Mouse (Mus musculus) frontal cortex, adult 2 months (tissue): ENCODE results near the gene Gstp3. TPM values are rescaled to one million over a fixed set of nuclear protein-coding genes. Genes with fewer than 3 reads are reported as not detected.
"Not testable (repeated sequence)": the region's sequence is repeated elsewhere in the genome, so short reads cannot be mapped to it uniquely, and the experiment has no call there.

ENCODE experiments used
- DNase-seq, 2 experiments: peaks; one replicate each; pipeline ENCODE4 v3.0.0; 2022; ENCODE audit warnings: low spot score in 1 of 2; ENCODE audit errors: extremely low spot score in 1 of 2
- polyA plus RNA-seq: library from polyadenylated mRNA; depleted of rRNA; stranded (reverse); fragments of >200 nt; gene quantifications from 2 replicates; pipeline ENCODE4 v1.2.3, GENCODE M21; 2012

Gstp3 gene
- polyA plus RNA-seq, 1 experiment: not detected

DNA sequence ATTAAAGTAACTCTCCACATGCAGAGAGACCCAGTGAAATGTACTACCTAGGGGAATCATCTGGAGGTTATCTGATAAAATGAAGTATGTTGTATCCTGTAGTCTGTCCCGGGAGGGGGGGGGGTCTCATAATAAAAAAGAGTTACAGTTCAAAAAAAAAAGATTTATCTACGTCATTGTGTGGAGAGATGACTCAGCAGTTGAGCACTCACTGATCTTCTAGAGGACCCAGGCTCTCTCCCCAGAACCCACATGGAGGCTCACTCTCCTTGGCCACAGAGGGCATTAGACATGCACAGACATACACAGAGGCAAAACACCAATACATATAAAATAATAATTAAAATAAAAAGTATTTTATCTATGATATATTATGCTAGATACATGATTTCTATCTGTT is 32.0 kb upstream of the Gstp3 start:
- DNase-seq: no peak

DNA sequence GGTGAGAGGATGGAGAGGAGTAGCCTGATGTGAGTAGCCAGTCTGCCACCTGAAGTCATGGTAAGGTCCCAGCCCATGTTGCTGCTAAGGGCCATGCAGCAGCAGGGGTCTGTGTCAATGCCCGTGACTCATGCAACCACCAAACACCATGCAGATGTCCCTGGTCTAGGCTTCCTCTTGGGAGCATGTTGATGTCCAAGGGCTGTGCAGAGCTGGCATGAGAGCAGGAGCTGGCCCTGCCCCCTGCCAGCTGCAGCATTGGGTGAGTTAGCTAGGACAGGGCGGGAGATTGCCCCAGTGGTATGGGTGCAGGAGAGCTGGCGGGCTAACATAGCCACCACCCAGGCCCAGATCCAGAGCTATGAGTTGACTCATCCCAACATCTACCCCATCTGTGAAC is 31.1 kb upstream of the Gstp3 start:
- DNase-seq: no peak

DNA sequence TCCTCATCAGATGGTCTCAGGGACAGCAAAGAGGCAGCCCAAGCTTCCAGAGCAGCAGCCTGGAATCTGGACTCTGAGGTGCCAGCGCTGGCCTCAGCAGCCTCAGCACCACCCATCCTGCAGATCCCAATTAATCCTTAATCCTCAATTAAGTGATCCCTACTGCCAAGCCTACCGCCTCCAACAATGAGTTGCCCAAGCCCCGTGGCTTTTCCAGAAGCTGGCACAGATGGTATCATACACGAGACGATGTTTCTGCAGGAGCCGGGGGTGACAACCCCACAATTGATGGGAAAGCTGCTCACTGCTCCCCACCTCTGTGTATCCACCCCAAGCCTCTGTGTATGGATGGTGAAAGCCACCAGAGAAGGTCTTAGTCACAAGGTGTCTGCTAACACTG is 29.8 kb upstream of the Gstp3 start:
- DNase-seq: no peak

- no peak for DNase-seq
Observed at GRCm38 (mm10) chr19:4088146-4088545, 28.8 kb upstream of the Gstp3 start.

DNA sequence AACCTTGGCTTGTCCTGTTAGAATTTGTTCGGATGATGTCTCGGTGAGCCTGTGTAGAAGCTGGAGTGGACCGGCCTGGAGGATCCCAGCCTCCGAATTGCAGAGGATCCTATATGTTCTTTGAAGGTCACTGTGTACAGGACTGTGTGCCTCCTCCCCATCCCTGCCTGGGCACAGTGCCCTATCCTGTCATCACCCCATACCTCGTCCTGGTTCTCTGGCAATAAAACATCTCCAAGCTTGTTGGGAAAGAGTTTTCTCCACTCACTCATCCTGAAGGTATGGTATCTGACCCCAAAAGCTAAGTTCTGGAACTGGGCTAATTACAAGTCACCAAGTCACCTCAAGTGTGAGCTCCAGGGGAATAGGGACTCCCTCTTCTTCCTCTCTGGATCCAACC is 27.7 kb upstream of the Gstp3 start:
- DNase-seq: no peak

DNA sequence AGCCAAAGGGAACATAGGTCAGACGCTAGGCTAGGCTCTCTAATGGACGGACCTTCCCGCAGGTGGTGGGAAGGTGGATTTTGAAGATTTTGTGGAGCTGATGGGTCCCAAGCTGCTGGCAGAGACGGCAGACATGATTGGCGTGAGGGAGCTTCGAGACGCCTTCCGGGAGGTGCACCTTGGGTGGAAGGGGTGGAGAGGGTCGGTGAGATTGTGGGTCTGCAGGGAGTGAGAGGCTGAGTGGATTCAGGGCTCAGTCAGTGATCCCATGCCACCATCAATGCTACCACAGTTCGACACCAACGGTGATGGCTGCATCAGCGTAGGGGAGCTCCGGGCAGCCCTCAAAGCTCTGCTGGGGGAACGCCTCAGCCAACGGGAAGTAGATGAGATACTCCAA is 26.8 kb upstream of the Gstp3 start:
- no peak for DNase-seq

DNA sequence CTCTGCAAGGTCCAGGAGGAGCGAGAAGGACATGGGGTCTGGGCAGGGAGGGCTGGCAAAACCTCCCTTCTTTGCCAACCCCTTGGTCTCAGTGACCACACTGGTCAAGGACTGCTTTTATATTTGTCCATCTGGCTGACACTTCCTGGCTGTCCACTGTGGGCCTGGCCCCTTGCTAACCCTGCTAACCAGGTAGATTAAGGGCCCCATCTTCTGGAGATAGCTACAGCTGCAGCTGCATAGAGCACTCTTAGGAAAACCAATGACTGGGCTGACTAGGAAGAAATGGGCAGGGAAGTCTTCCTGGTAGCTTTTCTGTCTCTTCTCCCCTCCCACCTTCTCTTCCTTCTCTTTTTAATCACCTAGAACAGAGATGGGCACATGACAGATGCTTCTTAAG is 25.6 kb upstream of the Gstp3 start:
- no peak for DNase-seq

DNA sequence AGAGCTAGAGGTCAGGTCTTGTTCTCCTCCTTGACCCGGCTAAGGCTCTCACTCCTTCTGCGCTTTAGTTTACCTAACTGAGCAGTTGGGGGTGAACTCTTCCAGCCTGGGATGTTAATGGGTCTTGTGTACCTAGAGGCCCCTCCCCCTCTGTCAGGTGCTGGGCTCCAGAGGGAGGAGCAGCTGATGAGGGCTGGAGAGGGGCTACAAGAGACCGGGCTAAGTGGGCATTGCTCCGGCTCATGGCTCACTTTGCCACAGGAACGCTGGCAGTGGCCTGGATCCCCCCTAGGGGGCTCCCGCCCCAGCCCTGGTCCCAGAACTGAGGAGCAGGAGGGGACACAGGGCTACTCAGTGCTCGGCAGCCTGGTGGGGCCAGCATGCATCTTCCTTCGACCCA is 24.5 kb upstream of the Gstp3 start:
- no peak for DNase-seq

- no peak for DNase-seq
Observed at GRCm38 (mm10) chr19:4083316-4083715, 23.9 kb upstream of the Gstp3 start.

GRCm38 (mm10) chr19:4082219-4082965 is 23.0 kb upstream of the Gstp3 start:
- no peak for DNase-seq

DNA sequence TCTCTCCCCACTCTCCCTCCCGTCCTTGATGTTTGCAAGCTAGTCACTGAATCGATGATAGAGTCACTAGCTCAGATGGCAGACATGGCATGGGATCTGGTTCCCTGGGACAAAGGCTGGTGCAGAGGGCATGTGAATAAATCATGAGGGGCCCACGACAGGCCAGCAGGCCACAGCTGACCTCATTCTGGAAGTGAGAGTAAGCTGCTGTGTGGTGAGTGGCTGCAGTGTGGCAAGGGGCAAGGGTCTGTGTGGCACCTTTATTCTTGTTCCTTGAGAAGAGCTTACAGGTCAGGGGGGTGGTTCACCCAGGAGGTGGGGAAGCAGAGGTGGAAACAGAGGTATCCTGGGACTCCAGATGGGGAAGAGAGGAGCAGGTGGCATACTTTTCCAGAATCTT is 22.0 kb upstream of the Gstp3 start, which contains the start of gene Cabp2:
Cabp2 (plus strand) TSS at position 185 of the 400 bp plus-strand sequence.
- no peak for DNase-seq

GRCm38 (mm10) chr19:4080511-4081009 is 21.2 kb upstream of the Gstp3 start:
- DNase-seq: no peak

- DNase-seq: no peak
Observed at GRCm38 (mm10) chr19:4079594-4079993, 20.2 kb upstream of the Gstp3 start.

DNA sequence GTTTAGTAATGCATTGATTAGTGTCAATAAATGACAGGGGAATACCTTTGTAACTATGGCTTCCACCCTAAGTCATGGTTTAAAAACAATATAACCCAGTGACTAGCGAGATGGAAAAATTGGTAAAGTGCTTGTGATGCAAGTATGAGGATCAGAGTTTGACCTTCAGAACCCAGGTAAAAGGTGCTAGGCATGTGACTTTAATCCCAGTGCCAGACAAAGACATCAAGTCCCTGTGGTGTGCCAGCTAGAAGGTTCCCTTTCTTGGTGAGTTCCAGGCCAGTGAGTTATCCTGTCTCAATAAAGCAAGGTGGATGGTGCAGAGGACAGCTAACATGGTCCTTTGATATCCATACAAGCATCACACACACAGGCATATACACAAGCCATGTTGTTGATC is 16.2 kb upstream of the Gstp3 start:
- no peak for DNase-seq

GRCm38 (mm10) chr19:4072706-4073424 is 13.5 kb upstream of the Gstp3 start:
- no peak for DNase-seq

- DNase-seq: no peak
Observed at GRCm38 (mm10) chr19:4071406-4071805, 12.0 kb upstream of the Gstp3 start.

DNA sequence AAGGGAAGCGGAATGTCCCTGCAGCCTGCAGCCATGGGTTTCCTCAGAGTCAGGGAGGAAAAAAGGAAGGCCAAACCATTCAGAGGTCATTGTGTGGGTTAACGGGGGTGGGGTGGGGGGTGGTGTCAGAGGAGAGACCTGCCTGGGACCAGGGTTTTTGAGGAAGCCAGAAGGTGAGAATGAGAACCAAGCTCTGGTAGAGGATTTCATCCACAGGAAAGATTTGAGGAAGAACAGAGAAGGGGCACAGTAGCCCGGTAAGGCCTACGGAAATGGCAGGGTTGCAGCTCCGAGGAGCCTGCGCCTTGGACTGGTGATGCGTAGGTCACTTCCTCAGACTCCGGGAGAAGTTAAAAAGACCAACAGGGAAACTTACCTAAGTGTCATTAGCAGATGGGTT is 11.4 kb upstream of the Gstp3 start:
- DNase-seq: no peak

GRCm38 (mm10) chr19:4070311-4070710 is 10.9 kb upstream of the Gstp3 start:
- no peak for DNase-seq

DNA sequence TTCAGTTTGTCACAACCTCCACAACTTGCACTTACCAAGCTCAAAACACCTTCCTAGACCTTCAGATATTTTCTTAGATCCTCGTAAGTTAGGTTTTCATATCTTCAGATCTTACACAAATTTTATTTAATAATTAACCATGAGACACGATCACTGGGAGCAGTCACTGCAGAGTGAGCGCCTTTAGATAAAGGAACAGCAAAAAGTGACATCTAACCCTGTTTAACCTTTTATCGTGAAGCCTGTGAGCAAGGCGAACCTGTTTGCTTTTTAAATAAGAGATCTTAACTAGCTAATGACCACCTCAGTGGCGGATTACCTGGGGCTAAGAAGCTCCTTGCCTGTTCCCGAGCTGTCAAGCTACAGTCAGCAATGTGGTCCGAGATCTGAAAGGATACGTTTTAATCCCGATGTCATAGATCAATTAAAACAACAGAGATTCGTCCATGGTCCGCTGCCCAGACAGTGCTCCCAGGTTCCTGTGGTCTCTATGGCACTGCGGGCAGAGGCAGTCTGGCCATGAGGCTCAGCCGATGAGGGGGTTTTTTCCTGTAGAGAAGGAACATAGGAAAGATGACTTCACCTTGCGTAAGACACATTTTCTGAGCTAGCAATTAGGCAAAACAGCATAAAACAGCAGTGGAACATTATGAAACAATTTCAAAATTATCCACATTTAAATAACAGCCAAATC is 9.5 kb upstream of the Gstp3 start:
- DNase-seq: no peak

DNA sequence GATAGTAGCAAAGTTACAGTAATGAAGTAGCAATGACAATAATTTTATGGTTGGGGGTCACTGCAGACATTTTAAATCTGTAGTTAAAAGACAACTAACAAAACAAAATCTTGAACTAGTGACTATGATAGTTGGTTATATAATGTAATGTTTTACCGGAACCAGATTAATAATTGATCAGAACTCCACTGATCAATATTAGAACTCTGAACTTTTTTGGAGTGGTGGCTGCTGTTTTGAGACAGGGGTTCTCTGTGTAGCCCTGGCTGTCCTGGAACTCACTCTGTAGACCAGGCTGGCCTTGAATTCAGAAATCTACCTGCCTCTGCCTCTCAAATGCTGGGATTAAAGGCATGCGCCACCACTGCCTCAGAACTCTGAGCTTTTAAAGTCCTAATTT is 8.9 kb upstream of the Gstp3 start:
- DNase-seq: not testable (repeated sequence)

DNA sequence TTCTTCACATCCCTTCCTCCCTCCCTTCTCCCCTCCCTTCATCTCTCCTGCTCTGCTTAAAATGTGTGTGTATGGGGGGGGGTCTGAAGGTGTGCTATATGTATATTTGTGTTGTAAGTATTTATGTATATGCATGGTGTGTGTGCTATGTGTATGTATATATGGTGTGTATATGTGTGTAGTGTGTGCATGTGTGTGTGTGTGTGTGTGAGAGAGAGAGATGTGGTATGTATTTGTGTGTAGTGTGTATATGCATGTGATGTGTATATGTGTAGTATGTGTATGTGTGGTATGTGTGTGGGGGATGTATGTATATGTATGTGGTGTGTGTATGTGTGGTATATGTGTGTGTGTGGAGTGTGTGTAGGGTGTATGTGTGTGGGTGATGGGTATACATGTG is 7.5 kb upstream of the Gstp3 start:
- no peak for DNase-seq
